Mouse (Mus musculus) neural tube, embryonic 13.5 days (tissue): ENCODE data around the gene Lsm14b. TPM values are rescaled to one million over a fixed set of nuclear protein-coding genes. Genes with fewer than 3 reads are reported as not detected.
A peak's percentile ranks its signal among the peaks of the same experiment; 100 is the strongest.

Source experiments
- ATAC-seq: fragments of 200-750 bp; cut with Nextera tagmentation; 2 replicates; pipeline ENCODE4 v1.8.0; 2017; ENCODE audit warnings: low read depth, mild to moderate bottlenecking, moderate TSS enrichment, moderate library complexity
- H3K27ac ChIP-seq: fragments of 300-500 bp; sonication (generic); replicated peaks from 2 replicates; pipeline ENCODE4 v1.5.1; 2015; ENCODE audit warnings: moderate library complexity, mild to moderate bottlenecking, inconsistent platforms
- H3K27me3 ChIP-seq: fragments of 300-500 bp; sonication (generic); 2 replicates; pipeline ENCODE4 v1.6.1; 2015; ENCODE audit warnings: mild to moderate bottlenecking, inconsistent platforms
- H3K36me3 ChIP-seq: fragments of 300-500 bp; sonication (generic); 2 replicates; pipeline ENCODE4 v1.6.1; 2015; ENCODE audit warnings: mild to moderate bottlenecking, inconsistent platforms
- H3K4me1 ChIP-seq: fragments of 300-500 bp; sonication (generic); replicated peaks from 2 replicates; pipeline ENCODE4 v1.6.1; 2015; ENCODE audit warnings: inconsistent platforms
- H3K4me2 ChIP-seq: fragments of 300-500 bp; sonication (generic); 2 replicates; pipeline ENCODE4 v1.6.1; 2015; ENCODE audit warnings: inconsistent platforms, mild to moderate bottlenecking, moderate library complexity
- H3K4me3 ChIP-seq: fragments of 300-500 bp; sonication (generic); 2 replicates; pipeline ENCODE4 v1.5.1; 2015; ENCODE audit warnings: mild to moderate bottlenecking, inconsistent platforms
- H3K9ac ChIP-seq: fragments of 300-500 bp; sonication (generic); 2 replicates; pipeline ENCODE4 v1.6.1; 2015; ENCODE audit warnings: moderate library complexity, mild to moderate bottlenecking, inconsistent platforms
- H3K9me3 ChIP-seq: fragments of 300-500 bp; sonication (generic); 2 replicates; pipeline ENCODE4 v1.6.1; 2016; ENCODE audit warnings: inconsistent platforms
- WGBS: fragments of 180-500 bp; shearing (Covaris S2); methylation state at CpG from one replicate; pipeline ENCODE4 v1.1.7; 2015; 5-methylcytosine and 5-hydroxymethylcytosine counted together
- polyA plus RNA-seq: library from polyadenylated mRNA; unstranded; fragments of >200 nt; fragmentation: Nextera tagmentation; extraction: Ambion mirVana; gene quantifications from 2 replicates; pipeline ENCODE4 v1.2.1, GENCODE M21; 2015

Lsm14b gene
- 19.7 and 20.6 TPM in 2 replicates for polyA plus RNA-seq

DNA sequence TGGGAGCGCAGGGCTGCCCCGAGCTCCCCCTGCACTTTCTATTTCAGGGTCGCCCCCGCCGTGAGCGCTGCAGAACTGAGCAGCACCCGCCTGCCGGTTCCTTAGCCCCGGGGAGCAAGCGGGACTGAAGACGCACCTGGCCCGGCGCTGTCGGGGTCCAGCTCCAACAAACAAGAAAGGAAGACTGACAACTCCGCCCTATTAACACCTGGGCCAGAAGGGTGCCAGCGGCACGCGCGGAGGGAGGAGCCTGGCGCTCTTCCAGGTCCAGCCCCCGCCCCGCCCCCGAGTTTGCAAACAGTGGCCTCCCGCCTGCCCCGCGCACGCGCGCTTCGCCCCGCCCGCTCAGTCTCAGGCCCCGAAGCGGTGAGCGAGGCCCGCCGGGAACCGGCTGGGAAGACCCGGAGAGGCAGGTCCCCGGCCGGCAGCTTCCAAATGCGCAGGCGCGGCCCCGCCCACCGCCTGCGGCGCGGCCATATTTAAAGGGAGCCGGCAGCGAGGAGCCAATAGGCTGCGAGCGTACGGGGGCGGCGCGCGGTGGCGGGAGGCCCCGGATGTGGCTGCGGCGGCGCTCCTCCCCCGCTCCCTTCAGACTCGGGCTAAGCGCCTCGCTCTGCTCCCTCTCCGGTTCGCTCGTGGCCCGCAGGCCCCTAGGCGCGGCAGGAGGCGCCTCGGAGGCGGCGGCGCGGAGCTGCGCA is at the start of gene Lsm14b:
Lsm14b (plus strand) TSS at position 587 of the 698 bp plus-strand sequence.
- H3K9ac ChIP-seq = peak within 1 kb of the TSS; percentile 98
- peak; percentile 95 for ATAC-seq
- H3K4me3 ChIP-seq = peak within 1 kb of the TSS; percentile 99
- H3K27ac ChIP-seq = peak within 1 kb of the TSS; percentile 98
- whole genome bisulfite sequencing = under 1% methylated on average over 75 of the region's 80 CpGs
- H3K36me3 ChIP-seq = peaks cover 22% of the 10 kb centered on the region
- H3K9me3 ChIP-seq = no peaks in the 10 kb centered on the region
- H3K4me2 ChIP-seq = peak within 1 kb of the TSS; percentile 99
- H3K27me3 ChIP-seq = peaks cover 37% of the 10 kb centered on the region
- H3K4me1 ChIP-seq = peaks cover 40% of the 10 kb centered on the region

DNA sequence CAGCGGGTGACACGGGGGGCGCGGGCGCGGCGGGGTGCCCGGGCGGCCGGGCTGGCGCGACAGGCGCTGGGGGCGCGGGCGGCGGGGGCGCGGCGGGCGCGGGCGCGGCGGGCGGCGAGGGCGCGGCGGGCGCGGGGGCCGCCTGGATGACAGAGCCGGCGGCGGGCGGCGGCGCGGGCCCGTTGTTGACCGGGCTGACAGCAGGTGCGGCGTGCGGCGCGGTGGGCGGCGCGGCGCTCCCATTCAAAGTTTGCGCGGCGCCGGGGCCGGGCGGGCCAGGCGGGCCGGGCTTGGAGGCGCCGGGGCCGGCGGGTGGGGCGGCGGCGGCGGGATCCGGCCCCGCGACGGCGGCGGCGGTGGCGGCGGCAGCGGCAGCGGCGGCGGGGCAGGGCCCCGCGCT is 48.9 kb upstream of the Lsm14b start:
- peak overlapping the region; percentile 86 for H3K4me3 ChIP-seq
- ATAC-seq = no peak
- peak overlapping the region; percentile 94 for H3K9ac ChIP-seq

DNA sequence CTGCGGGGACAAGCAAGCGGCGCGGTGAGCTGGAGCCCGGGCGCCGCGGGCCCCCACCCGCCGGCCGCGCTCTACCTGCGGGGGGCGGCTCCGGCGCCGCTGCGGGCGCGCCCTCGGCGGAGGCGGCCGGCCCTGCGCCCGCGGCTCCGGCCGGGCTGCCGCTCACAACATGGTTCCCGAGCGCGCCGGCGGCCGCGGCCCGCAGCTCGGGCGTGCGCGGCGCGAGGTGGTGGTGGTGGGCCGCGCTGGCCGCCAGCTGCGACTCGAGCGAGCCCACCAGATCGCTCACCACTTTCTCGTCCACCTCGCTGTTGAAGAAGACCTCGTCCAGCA is 48.5 kb upstream of the Lsm14b start:
- Histone ChIP-seq H3K9me3 (no peaks in the 10 kb centered on the region), H3K4me2 (peak overlapping the region; percentile 99), H3K27ac (peak overlapping the region; percentile 98), H3K9ac (peak overlapping the region; percentile 94), H3K4me3 (peak overlapping the region; percentile 86), H3K36me3 (no peaks in the 10 kb centered on the region), H3K4me1 (peaks cover 52% of the 10 kb centered on the region), H3K27me3 (no peaks in the 10 kb centered on the region)
- under 1% methylated on average over 27 of the region's 54 CpGs for WGBS
- no peak for ATAC-seq

More for the DNA sequence above, 48.9 kb upstream of the Lsm14b start:
- WGBS = 0% methylated on average over 6 of the region's 82 CpGs
- Histone ChIP-seq H3K9me3 (no peaks in the 10 kb centered on the region), H3K27ac (peak overlapping the region; percentile 98), H3K4me2 (peak overlapping the region; percentile 99), H3K36me3 (no peaks in the 10 kb centered on the region), H3K4me1 (peaks cover 57% of the 10 kb centered on the region), H3K27me3 (no peaks in the 10 kb centered on the region)

DNA sequence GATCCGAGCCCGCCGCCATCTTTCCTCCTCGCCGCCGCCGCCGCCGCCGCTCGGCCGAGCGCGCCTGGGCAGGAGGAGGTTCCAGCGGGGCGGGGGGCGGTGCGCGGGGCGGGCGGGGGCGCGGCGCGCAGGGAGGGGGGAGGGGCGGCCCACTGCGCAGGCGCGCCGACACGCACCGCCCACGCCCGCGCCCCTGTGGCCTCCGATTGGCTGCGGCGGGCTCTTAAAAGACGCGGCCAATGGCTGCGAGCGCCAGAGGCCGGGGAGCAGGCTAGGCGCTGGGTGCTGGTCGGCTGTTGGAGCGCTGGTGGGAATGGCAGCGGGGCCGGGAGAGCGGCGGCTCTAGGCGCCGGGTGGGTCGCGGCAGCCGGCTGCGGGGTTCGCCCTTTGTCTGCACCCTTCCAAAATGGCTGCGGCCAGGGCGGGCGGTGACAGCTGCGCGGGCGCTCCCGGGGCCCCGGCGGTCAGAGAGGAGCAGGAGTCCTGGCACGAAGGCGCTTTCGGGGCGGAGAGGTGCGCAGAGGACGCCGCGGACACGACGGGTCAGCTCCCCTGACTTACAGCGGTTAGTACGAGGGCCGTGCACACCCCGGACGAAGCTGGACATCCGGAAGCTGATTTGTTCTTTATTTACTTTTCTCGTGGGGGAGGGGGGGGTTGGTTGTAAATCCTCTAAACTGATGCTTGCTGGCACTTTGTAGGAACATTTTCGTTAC is 48.0 kb upstream of the Lsm14b start, which contains the start of gene Taf4:
Taf4 (minus strand) TSS at position 19 of the 716 bp plus-strand sequence.
- H3K4me2 ChIP-seq = peak within 1 kb of the TSS; percentile 99
- peaks cover 47% of the 10 kb centered on the region for H3K4me1 ChIP-seq
- WGBS = under 1% methylated on average over 58 of the region's 84 CpGs
- peak within 1 kb of the TSS; percentile 86 for H3K4me3 ChIP-seq
- no peaks in the 10 kb centered on the region for H3K36me3 ChIP-seq
- peak; percentile 95 for ATAC-seq
- peak within 1 kb of the TSS; percentile 98 for H3K27ac ChIP-seq
- H3K27me3 ChIP-seq = no peaks in the 10 kb centered on the region
- H3K9ac ChIP-seq = peak within 1 kb of the TSS; percentile 94
- no peaks in the 10 kb centered on the region for H3K9me3 ChIP-seq

DNA sequence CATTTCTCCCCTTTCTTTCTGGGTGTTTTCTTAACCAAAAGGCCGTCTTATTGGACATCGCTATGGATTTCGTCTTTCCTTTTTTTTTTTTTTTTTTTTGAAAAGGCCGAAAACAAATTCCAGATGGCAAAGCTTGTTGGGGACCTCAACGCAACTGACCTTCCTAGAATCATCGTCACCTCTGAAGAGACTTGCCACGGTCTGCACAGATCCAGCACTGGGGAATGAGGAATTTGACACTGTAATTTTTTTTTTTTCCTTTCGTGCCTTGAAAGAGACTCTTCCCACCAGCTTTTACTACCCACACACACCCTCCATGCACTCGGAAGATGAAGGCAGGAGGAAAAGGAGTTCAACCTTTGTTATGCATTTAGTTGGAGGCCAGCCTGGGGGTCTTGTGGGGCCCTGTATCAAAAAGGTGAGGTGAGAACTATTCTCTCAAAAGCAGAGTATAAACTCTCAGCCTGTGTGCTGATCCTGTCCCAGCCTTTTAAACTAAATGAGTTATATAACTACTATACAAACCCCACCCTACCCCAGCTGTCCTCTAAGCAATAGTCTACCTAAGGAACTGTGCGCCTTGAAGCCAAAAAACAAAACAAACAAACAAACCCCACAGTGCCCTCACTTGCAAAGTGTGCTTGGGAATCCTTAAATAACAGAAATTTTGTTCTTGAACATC is 47.3 kb upstream of the Lsm14b start:
- peak overlapping the region; percentile 98 for H3K27ac ChIP-seq
- no peaks in the 10 kb centered on the region for H3K9me3 ChIP-seq
- H3K27me3 ChIP-seq = no peaks in the 10 kb centered on the region
- no peaks in the 10 kb centered on the region for H3K36me3 ChIP-seq
- WGBS = 7% methylated on average over 10 of the region's 10 CpGs
- H3K9ac ChIP-seq = peak overlapping the region; percentile 94
- peak overlapping the region; percentile 86 for H3K4me3 ChIP-seq
- H3K4me1 ChIP-seq = peaks cover 40% of the 10 kb centered on the region
- peak overlapping the region; percentile 62 for H3K4me2 ChIP-seq
- no peak for ATAC-seq

DNA sequence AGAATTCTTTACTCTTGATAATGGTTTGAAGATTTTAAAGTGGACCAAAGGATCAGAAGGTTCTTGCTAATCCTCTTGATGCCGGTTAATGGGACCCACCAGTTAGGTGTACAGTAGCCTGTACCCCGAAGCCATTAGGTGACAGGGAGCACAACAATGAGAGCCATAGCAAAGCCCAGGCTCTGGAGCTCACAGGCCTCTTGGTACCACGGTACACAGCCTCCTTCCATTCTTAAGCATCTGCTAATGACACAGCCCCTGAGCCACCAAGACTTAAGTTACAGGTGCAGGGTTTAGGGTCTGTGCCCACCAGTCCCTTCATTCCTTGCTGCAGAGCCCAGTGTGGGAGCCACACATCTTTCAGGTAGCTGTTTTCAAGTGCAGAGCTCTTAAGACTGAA is 46.5 kb upstream of the Lsm14b start:
- Histone ChIP-seq H3K9ac (no peak overlapping the region), H3K9me3 (no peaks in the 10 kb centered on the region), H3K36me3 (no peaks in the 10 kb centered on the region), H3K27ac (no peak overlapping the region), H3K4me3 (peak overlapping the region; percentile 86; the same call in 1 of the 2 replicates), H3K27me3 (no peaks in the 10 kb centered on the region), H3K4me2 (no peak overlapping the region), H3K4me1 (peaks cover 33% of the 10 kb centered on the region)
- ATAC-seq = no peak
- 83% methylated on average over 3 of the region's 3 CpGs for WGBS

DNA sequence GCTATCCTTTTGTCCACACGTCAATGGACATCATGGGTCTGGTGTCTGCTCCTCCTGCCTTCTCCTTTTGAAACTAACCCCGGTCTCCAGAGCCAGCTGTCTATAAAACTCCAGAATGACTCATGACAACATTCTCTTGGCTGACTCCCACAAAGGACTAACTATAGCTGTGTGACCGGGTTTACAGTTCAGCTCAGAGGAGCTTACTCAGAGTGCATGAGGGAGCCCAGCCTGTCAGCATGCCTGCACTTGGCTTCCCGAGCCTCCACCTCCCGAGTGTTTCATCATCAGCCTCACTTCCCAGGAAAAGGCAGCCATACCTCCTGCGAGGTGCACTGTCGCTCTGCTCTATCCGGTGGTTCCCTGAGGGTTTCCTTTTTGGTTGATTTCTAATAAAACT is 45.0 kb upstream of the Lsm14b start:
- no peaks in the 10 kb centered on the region for H3K27me3 ChIP-seq
- H3K4me2 ChIP-seq = no peak overlapping the region
- H3K9me3 ChIP-seq = no peaks in the 10 kb centered on the region
- peaks cover 17% of the 10 kb centered on the region for H3K4me1 ChIP-seq
- WGBS = 74% methylated on average over 8 of the region's 8 CpGs
- no peak overlapping the region for H3K4me3 ChIP-seq
- H3K9ac ChIP-seq = no peak overlapping the region
- no peak for ATAC-seq
- no peaks in the 10 kb centered on the region for H3K36me3 ChIP-seq
- H3K27ac ChIP-seq = no peak overlapping the region

DNA sequence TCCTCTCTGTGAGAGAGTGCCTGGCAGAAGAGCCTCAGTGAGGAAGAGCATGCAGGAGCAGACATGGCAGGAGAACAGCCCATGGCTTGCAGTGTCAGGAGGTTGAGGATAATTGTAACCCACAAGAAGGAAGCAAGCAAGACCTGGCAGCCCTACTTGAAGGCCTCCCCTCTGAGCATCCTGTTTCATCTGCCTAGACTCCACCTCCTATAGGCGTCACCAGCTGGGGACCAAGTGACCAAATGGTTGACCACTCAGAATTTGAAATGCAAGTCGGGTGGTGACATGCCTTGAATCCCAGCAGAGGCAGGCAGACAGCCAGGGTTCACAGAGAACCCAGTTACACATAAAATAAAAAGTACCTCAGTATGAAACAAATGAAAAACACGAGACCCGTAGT is 44.2 kb upstream of the Lsm14b start:
- no peak for ATAC-seq
- Histone ChIP-seq H3K9me3 (no peaks in the 10 kb centered on the region), H3K4me3 (no peak overlapping the region), H3K9ac (no peak overlapping the region), H3K4me1 (peaks cover 12% of the 10 kb centered on the region), H3K4me2 (no peak overlapping the region), H3K27ac (no peak overlapping the region), H3K27me3 (no peaks in the 10 kb centered on the region), H3K36me3 (no peaks in the 10 kb centered on the region)
- WGBS = 62% methylated on average over 4 of the region's 4 CpGs

DNA sequence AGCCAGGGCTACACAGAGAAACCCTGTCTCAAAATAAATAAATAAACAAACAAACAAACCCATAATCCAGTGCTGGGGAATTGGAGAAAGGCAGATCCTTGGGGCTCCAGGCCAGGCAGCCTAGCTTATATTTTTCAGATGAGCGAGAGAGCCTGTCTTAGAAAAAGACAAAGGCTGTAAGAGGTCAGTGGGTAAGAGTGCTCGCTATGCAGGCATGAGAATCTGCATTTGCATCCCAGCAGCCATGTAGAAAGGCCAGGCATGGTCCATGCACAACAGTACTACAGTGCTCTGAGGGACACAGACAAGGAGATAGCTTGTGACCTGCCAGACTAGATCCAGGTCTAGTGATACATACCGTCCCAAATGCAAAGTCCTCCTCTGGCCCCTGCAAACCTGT is 42.1 kb upstream of the Lsm14b start:
- WGBS = 83% methylated on average over 3 of the region's 3 CpGs

DNA sequence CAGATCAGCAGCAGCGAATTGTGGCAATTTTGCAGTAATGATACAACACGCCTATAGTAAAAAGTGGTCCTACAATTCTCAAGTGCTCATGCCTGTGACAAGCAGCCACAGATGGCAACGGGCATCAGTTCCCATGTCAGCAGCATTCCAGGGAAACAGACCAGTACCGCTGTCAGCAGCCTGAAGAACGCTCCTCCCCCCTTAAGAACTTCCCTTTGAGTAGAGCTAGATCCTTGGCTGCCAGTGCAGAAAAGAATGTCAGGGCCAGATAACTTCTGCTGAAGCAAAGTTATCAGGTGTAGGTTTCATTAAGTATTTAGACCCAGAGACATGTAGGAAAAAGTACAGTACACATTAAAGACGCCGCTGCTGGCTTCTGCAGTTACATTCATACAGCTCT is 40.0 kb upstream of the Lsm14b start:
- no peaks in the 10 kb centered on the region for H3K9me3 ChIP-seq

More for the DNA sequence above, 42.1 kb upstream of the Lsm14b start:
- Histone ChIP-seq H3K4me3 (no peak overlapping the region), H3K9ac (no peak overlapping the region), H3K4me1 (peaks cover 8% of the 10 kb centered on the region), H3K36me3 (no peaks in the 10 kb centered on the region), H3K4me2 (no peak overlapping the region), H3K9me3 (no peaks in the 10 kb centered on the region), H3K27ac (no peak overlapping the region), H3K27me3 (no peaks in the 10 kb centered on the region)
- ATAC-seq = no peak

DNA sequence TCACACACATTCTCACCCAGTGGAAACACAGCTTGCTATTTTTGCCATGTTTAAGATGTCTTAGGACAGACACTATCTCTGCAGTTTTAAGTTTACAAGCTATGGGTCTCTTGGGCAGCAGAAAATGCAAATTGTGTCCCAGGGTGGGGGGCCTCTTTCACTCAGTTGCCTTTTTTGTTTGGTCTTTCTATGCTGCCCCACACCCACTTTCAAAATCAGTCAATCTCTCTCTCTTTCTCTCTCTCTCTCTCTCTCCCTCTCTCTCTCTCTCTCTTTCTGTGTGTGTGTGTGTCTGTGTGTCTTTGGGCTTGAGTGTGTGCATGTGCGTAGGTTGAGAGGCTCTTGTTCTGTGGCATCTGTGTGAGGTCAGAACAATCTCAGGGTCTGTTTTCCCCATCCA is 39.1 kb upstream of the Lsm14b start:
- H3K4me1 ChIP-seq = no peaks in the 10 kb centered on the region
- no peaks in the 10 kb centered on the region for H3K27me3 ChIP-seq
- 92% methylated on average over 1 of the region's 1 CpGs for WGBS
- no peaks in the 10 kb centered on the region for H3K36me3 ChIP-seq
- H3K4me3 ChIP-seq = no peak overlapping the region
- no peak overlapping the region for H3K4me2 ChIP-seq
- H3K9ac ChIP-seq = no peak overlapping the region
- no peak for ATAC-seq
- H3K9me3 ChIP-seq = no peaks in the 10 kb centered on the region
- no peak overlapping the region for H3K27ac ChIP-seq

More for the DNA sequence above, 40.0 kb upstream of the Lsm14b start:
- H3K9ac ChIP-seq = no peak overlapping the region
- H3K27ac ChIP-seq = no peak overlapping the region
- 49% methylated on average over 7 of the region's 7 CpGs for WGBS
- no peaks in the 10 kb centered on the region for H3K27me3 ChIP-seq
- ATAC-seq = no peak
- H3K4me1 ChIP-seq = no peaks in the 10 kb centered on the region
- H3K4me2 ChIP-seq = no peak overlapping the region
- no peak overlapping the region for H3K4me3 ChIP-seq
- no peaks in the 10 kb centered on the region for H3K36me3 ChIP-seq

DNA sequence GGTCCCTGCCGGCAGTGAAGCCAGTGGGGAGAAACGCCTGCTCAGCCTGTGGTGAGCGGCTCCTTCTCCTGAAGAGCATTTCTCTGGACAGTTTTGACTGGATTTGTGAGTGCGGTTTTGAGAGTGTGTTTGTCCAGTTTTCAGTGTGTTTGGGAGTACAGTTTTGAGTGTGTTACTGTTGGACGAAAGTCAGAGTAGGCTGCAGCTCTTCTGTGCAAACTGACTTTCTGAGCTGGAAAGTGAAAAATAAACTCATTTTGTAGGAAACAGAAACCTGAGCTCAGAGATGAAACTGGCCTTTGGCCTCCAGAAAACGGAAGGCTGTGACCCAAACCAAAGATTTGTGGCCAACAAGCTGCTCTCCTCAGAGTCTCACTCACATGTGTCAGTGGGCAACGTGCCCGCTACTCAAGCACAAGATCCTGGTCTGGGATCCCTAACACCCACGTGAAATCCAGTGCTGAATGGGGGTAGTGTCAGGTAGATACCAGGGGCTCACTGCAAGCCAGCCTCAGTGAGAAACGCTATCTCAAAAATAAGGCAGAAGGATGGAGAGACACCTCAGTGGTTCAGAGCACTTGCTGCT is 38.3 kb upstream of the Lsm14b start:
- Histone ChIP-seq H3K4me3 (no peak overlapping the region), H3K9ac (no peak overlapping the region), H3K27ac (no peak overlapping the region), H3K27me3 (no peaks in the 10 kb centered on the region), H3K9me3 (no peaks in the 10 kb centered on the region), H3K4me2 (no peak overlapping the region), H3K4me1 (no peaks in the 10 kb centered on the region), H3K36me3 (no peaks in the 10 kb centered on the region)
- no peak for ATAC-seq
- 79% methylated on average over 10 of the region's 10 CpGs for WGBS
